Mouse (Mus musculus): ENCODE results near the gene Pdzph1. TPM values are rescaled to one million over a fixed set of nuclear protein-coding genes. Genes with fewer than 3 reads are reported as not detected.

The Pdzph1 gene
- not detected in 2 replicates for polyA plus RNA-seq (2012; ENCODE audit: insufficient read depth, low replicate concordance)

DNA sequence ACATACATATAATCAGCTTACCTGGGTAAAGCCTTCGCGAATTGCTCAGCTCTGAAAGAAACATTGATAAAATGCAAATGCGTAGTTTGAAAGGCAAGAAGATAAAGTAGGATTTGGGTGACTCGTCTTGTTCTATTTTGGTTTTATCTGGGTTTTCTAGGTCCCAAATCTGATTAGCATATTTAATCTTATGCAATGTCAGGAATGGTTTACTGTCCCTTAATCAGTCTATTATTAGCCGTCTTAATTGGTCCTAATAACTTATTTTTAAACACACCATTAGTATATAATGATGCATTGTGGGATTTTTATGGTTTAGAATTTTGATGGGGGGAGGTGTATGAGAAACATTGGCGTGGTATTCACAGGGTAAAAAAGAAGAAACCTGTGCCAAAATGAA lies at the start of gene Pdzph1:
Pdzph1 (minus strand) TSS at position 101 of the 400 bp plus-strand sequence.
- no peaks in the 10 kb centered on the region for H3K27me3 ChIP-seq (replicated peaks)
- no peaks in the 10 kb centered on the region for H3K9me3 ChIP-seq
- no peak for TF ChIP-seq FLI1 (IDR thresholded peaks at IDR 0.05; ENCODE audit: low read length)
- no peak for TF ChIP-seq GATA1 (IDR thresholded peaks at IDR 0.05; ENCODE audit: borderline replicate concordance, low read length)
- no peaks in the 10 kb centered on the region; the same call in 1 of the 2 replicates for H3K4me1 ChIP-seq
- no peak within 1 kb of the TSS for H3K4me3 ChIP-seq (replicated peaks)
- no peaks in the 10 kb centered on the region for H3K36me3 ChIP-seq (replicated peaks; ENCODE audit: low read length)

- Histone ChIP-seq H3K4me1 (no peaks in the 10 kb centered on the region), H3K4me3 (replicated peaks) (no peak overlapping the region), H3K27me3 (replicated peaks) (no peaks in the 10 kb centered on the region), H3K36me3 (replicated peaks; ENCODE audit: low read length) (no peaks in the 10 kb centered on the region), H3K9me3 (no peaks in the 10 kb centered on the region)
- TF ChIP-seq GATA1 (IDR thresholded peaks at IDR 0.05; ENCODE audit: borderline replicate concordance, low read length), result no peak
- no peak for TF ChIP-seq FLI1 (IDR thresholded peaks at IDR 0.05; ENCODE audit: low read length)
These were observed 48.6 kb upstream of the Pdzph1 start for GRCm38 (mm10) chr17:59039754-59040153.

DNA sequence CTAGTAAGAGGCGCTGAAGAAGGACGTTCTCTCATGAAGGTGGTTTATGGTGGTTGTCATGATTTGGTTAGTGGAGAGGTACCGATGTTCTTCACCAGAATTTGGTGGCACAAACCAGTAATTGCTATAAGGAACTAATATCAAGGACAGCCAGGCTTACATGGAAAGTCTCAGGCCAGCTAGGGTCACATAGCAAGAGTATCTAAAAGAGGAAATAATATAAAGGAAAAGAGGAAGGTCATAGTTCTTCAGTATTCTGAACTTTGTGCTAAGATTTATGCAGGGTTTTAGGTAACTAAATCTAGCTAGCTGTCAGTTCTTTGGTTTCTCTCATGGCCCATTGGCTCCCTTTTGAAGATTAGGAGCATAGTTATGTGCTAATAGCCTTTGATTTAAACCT lies 42.3 kb upstream of the Pdzph1 start:
- Histone ChIP-seq H3K9me3 (no peaks in the 10 kb centered on the region), H3K27me3 (replicated peaks) (no peaks in the 10 kb centered on the region), H3K4me3 (replicated peaks) (no peak overlapping the region), H3K36me3 (replicated peaks; ENCODE audit: low read length) (no peaks in the 10 kb centered on the region), H3K4me1 (no peaks in the 10 kb centered on the region)
- no peak for TF ChIP-seq FLI1 (IDR thresholded peaks at IDR 0.05; ENCODE audit: low read length)
- no peak for TF ChIP-seq GATA1 (IDR thresholded peaks at IDR 0.05; ENCODE audit: borderline replicate concordance, low read length)

- no peaks in the 10 kb centered on the region for H3K36me3 ChIP-seq (replicated peaks; ENCODE audit: low read length)
- H3K9me3 ChIP-seq, result no peaks in the 10 kb centered on the region
- no peak overlapping the region for H3K4me3 ChIP-seq (replicated peaks)
- no peaks in the 10 kb centered on the region for H3K27me3 ChIP-seq (replicated peaks)
- TF ChIP-seq FLI1 (IDR thresholded peaks at IDR 0.05; ENCODE audit: low read length) (no peak), GATA1 (IDR thresholded peaks at IDR 0.05; ENCODE audit: borderline replicate concordance, low read length) (no peak)
- H3K4me1 ChIP-seq, result no peaks in the 10 kb centered on the region
These were observed 35.2 kb upstream of the Pdzph1 start for GRCm38 (mm10) chr17:59026336-59026735.

DNA sequence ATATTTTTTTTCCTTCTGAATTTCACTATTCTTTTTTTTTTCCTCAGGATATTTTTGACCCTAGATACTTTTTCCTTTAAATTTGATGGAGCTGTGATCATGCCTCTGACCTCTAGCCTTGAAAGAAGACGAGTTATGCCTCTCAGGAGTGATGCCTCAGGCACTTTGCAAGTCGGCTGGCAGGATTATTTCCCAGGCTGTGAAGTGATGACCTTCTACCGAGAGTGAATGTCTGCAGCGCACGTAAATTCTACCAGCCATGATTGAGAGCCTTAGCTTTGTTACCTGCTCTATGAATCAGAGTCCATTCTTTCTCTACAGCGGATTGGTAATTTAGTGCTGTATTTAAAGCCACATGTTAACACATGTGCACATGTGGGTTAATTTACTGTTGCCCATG lies 33.3 kb upstream of the Pdzph1 start:
- H3K4me1 ChIP-seq, result no peaks in the 10 kb centered on the region
- no peaks in the 10 kb centered on the region for H3K9me3 ChIP-seq
- H3K36me3 ChIP-seq (replicated peaks; ENCODE audit: low read length), result no peaks in the 10 kb centered on the region
- no peaks in the 10 kb centered on the region for H3K27me3 ChIP-seq (replicated peaks)
- no peak overlapping the region for H3K4me3 ChIP-seq (replicated peaks)
- TF ChIP-seq GATA1 (IDR thresholded peaks at IDR 0.05; ENCODE audit: borderline replicate concordance, low read length) (no peak), FLI1 (IDR thresholded peaks at IDR 0.05; ENCODE audit: low read length) (no peak)

DNA sequence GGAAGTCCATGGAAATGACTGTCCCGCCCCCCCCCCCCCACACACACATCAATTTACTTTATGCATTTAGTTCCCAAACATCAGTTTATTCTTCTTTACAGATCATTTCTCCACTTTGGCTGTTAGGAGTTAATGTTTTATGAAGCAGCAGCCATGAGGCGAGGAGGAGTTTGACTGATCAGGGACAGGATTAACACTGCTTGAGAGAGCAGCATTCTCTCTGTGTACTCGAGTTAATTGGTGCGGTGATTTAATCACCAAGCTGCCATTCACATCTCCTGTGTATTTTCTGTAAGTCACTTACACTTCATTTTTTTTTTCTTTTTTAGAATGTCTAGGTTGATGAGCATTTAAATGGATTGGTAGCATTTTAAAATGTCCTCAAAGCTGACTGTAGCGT lies 32.8 kb upstream of the Pdzph1 start:
- no peak for TF ChIP-seq GATA1 (IDR thresholded peaks at IDR 0.05; ENCODE audit: borderline replicate concordance, low read length)
- TF ChIP-seq FLI1 (IDR thresholded peaks at IDR 0.05; ENCODE audit: low read length), result no peak
- Histone ChIP-seq H3K4me1 (no peaks in the 10 kb centered on the region), H3K9me3 (no peaks in the 10 kb centered on the region)

GRCm38 (mm10) chr17:59018666-59019065 lies 27.5 kb upstream of the Pdzph1 start:
- H3K27me3 ChIP-seq (replicated peaks), result no peaks in the 10 kb centered on the region
- H3K9me3 ChIP-seq, result no peaks in the 10 kb centered on the region
- H3K4me1 ChIP-seq, result no peaks in the 10 kb centered on the region
- no peak overlapping the region for H3K4me3 ChIP-seq (replicated peaks)
- H3K36me3 ChIP-seq (replicated peaks; ENCODE audit: low read length), result no peaks in the 10 kb centered on the region
- no peak for TF ChIP-seq FLI1 (IDR thresholded peaks at IDR 0.05; ENCODE audit: low read length)
- TF ChIP-seq GATA1 (IDR thresholded peaks at IDR 0.05; ENCODE audit: borderline replicate concordance, low read length), result no peak

More for the DNA sequence above, 32.8 kb upstream of the Pdzph1 start:
- H3K4me3 ChIP-seq (replicated peaks), result no peak overlapping the region
- H3K27me3 ChIP-seq (replicated peaks), result no peaks in the 10 kb centered on the region
- H3K36me3 ChIP-seq (replicated peaks; ENCODE audit: low read length), result no peaks in the 10 kb centered on the region

DNA sequence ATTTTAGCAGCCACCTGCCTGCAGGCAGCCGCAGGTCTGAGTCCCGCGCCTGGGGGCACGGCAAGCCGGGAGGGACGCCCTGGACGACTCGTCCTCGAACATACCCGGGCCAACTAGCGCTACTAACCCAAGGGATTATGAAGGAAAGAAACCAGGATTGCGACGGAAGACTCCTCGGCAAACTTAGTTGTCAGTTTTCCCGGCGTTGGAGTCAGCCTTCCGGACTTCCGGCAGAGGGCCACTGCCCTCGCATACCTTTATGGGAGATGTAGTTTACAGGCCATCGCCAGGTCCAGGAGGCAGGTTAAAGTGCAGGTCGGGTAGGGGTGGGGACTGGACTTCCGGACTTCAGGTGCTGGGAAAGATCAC lies 21.9 kb upstream of the Pdzph1 start, which contains the start of gene Nudt12:
Nudt12 (minus strand) TSS at position 282 of the 369 bp plus-strand sequence.
- H3K36me3 ChIP-seq (replicated peaks; ENCODE audit: low read length), result peaks cover 13% of the 10 kb centered on the region
- H3K4me3 ChIP-seq (replicated peaks), result peak within 1 kb of the TSS; percentile 94
- H3K9me3 ChIP-seq, result no peaks in the 10 kb centered on the region
- no peaks in the 10 kb centered on the region for H3K27me3 ChIP-seq (replicated peaks)
- H3K4me1 ChIP-seq, result peaks cover 9% of the 10 kb centered on the region; the same call in 1 of the 2 replicates
- TF ChIP-seq GATA1 (IDR thresholded peaks at IDR 0.05; ENCODE audit: borderline replicate concordance, low read length) (no peak), FLI1 (IDR thresholded peaks at IDR 0.05; ENCODE audit: low read length) (no peak)

DNA sequence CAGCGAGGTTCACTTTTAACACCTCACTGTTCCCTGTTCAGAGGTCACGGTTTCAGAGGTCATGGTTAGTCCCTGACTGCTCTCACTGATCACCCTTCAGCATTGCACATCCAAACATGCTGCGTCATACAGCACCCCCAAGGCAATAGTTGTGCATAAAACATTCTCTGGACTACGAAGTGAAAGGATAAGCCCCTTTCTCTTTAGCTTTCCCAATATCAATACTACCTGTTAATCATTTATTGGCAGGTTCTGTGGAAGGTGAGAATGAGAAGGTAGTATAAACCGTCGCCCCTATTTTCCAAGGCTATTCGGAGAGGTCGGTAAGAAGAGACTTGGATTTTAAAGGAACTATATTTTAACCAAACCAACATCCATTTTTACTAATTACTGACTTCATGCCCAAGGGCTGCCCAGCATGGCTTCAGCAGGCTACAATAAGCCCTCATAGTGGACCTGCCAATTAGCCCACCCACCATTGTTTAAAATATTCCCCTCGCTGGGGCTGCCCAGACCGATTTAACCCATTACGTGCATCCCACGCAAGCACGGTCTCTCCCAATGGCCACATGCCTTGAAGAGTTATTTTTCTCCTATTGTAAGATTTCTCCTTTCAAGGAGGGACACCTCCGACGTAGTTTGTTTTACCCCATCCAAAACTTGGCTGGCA lies 21.4 kb upstream of the Pdzph1 start:
- Histone ChIP-seq H3K4me1 (peaks cover 9% of the 10 kb centered on the region; the same call in 1 of the 2 replicates), H3K36me3 (replicated peaks; ENCODE audit: low read length) (peaks cover 15% of the 10 kb centered on the region), H3K27me3 (replicated peaks) (no peaks in the 10 kb centered on the region), H3K9me3 (no peaks in the 10 kb centered on the region), H3K4me3 (replicated peaks) (peak overlapping the region; percentile 94)
- no peak for TF ChIP-seq FLI1 (IDR thresholded peaks at IDR 0.05; ENCODE audit: low read length)
- no peak for TF ChIP-seq GATA1 (IDR thresholded peaks at IDR 0.05; ENCODE audit: borderline replicate concordance, low read length)

DNA sequence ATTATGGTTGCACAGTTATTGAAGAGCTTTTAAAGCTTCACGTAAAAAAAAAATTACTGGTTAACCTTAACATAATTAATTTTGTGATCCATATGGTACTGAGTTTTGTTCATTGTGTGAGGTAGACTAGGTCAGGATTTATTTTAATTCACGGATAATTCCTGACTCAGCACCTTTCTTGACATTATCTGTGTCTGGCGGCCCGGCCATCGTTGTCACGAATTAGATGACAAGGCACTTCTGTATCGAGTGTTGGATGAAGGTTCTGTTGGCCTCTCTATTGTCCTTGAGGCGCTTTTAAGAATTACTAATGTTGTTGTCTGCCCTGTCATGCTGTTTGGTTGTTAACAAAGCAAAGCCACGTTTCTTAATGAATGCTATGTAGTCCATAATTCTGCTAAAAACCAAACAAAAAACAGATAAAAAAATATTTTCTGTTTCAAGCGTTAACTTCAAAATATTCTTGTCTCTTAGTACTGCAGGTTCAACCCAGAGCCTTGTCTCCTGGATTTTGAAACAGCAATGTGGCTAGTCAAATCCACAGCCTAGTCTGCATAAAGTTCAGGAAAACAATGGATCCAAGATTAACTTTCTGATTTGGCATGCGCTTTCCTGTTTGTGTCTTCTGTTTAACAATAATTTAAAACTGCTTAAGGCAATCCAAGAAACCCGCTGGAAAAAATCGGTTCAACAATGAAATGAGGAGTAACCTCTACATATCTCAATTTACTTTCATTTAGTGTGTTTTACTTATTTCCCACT lies 20.6 kb upstream of the Pdzph1 start:
- Histone ChIP-seq H3K27me3 (replicated peaks) (no peaks in the 10 kb centered on the region), H3K9me3 (no peaks in the 10 kb centered on the region), H3K4me3 (replicated peaks) (no peak overlapping the region), H3K4me1 (peaks cover 9% of the 10 kb centered on the region; the same call in 1 of the 2 replicates), H3K36me3 (replicated peaks; ENCODE audit: low read length) (peaks cover 22% of the 10 kb centered on the region)
- TF ChIP-seq GATA1 (IDR thresholded peaks at IDR 0.05; ENCODE audit: borderline replicate concordance, low read length) (no peak), FLI1 (IDR thresholded peaks at IDR 0.05; ENCODE audit: low read length) (no peak)
